Mouse (Mus musculus) lung, postnatal 0 days (tissue): ENCODE data around the gene Mettl23.

Source experiments
- CTCF ChIP-seq: IDR thresholded peaks from 2 replicates; pipeline ENCODE4 v1.5.1; 2016; ENCODE audit warnings: antibody characterized with exemption, mild to moderate bottlenecking
- EP300 ChIP-seq: IDR thresholded peaks from 2 replicates; pipeline ENCODE4 v1.6.1; 2016; ENCODE audit warnings: antibody characterized with exemption, mild to moderate bottlenecking, control low read depth

GRCm38 (mm10) chr11:116881440-116881839 is 38.4 kb downstream of the Mettl23 start:
- no peak for TF ChIP-seq CTCF
- TF ChIP-seq EP300 = no peak
